Mouse (Mus musculus) neural tube, embryonic 11.5 days (tissue): ENCODE results near the gene Ankfy1. TPM values are rescaled to one million over a fixed set of nuclear protein-coding genes. Genes with fewer than 3 reads are reported as not detected.
"Not testable (repeated sequence)": the region's sequence is repeated elsewhere in the genome, so short reads cannot be mapped to it uniquely, and the experiment has no call there.

Source experiments
- ATAC-seq: fragments of 200-750 bp; cut with Nextera tagmentation; 2 replicates; pipeline ENCODE4 v1.8.0; 2017; ENCODE audit warnings: moderate number of reproducible peaks, mild to moderate bottlenecking, moderate TSS enrichment, moderate library complexity; ENCODE audit not compliant: insufficient read depth, low FRiP score, low TSS enrichment
- DNase-seq: peaks from one replicate; pipeline ENCODE4 v3.0.0-alpha.2; 2015; ENCODE audit warnings: low spot score
- H3K27ac ChIP-seq: fragments of 300-500 bp; sonication (generic); 2 replicates; pipeline ENCODE4 v1.5.1; 2014; ENCODE audit warnings: low read depth, mild to moderate bottlenecking, low read length
- H3K27me3 ChIP-seq: fragments of 300-500 bp; sonication (generic); 2 replicates; pipeline ENCODE4 v1.6.1; 2014; ENCODE audit warnings: mild to moderate bottlenecking, low read length, mixed read lengths; ENCODE audit not compliant: control insufficient read depth, insufficient read depth
- H3K36me3 ChIP-seq: fragments of 300-500 bp; sonication (generic); 2 replicates; pipeline ENCODE4 v1.6.1; 2014; ENCODE audit warnings: mild to moderate bottlenecking, low read length, moderate library complexity, mixed read lengths; ENCODE audit not compliant: control insufficient read depth, insufficient read depth
- H3K4me1 ChIP-seq: fragments of 300-500 bp; sonication (generic); 2 replicates; pipeline ENCODE4 v1.6.1; 2014; ENCODE audit warnings: low read length, mixed read lengths; ENCODE audit not compliant: control insufficient read depth, insufficient read depth
- H3K4me2 ChIP-seq: fragments of 300-500 bp; sonication (generic); 2 replicates; pipeline ENCODE4 v1.6.1; 2014; ENCODE audit warnings: low read depth, mild to moderate bottlenecking, moderate library complexity
- H3K4me3 ChIP-seq: fragments of 300-500 bp; sonication (generic); 2 replicates; pipeline ENCODE4 v1.5.1; 2014; ENCODE audit warnings: low read depth, low read length
- H3K9ac ChIP-seq: fragments of 300-500 bp; sonication (generic); 2 replicates; pipeline ENCODE4 v1.6.1; 2014; ENCODE audit warnings: mild to moderate bottlenecking, low read length
- H3K9me3 ChIP-seq: fragments of 300-500 bp; sonication (generic); 2 replicates; pipeline ENCODE4 v1.6.1; 2016; ENCODE audit warnings: low read length; ENCODE audit not compliant: control insufficient read depth
- WGBS: fragments of 180-500 bp; shearing (Covaris S2); extraction: QIAGEN DNeasy Blood & Tissue Kit; methylation state at CpG from one replicate; pipeline ENCODE4 v1.1.7; 2014; 5-methylcytosine and 5-hydroxymethylcytosine counted together
- polyA plus RNA-seq: library from polyadenylated mRNA; unstranded; fragments of >200 nt; fragmentation: Nextera tagmentation; extraction: Ambion mirVana; gene quantifications from 2 replicates; pipeline ENCODE4 v1.2.1, GENCODE M21; 2014

Gene Ankfy1
- polyA plus RNA-seq, 1 experiment from 2014 or later, result 30.2 TPM

- ATAC-seq (no peak), DNase-seq (no peak)
- no peaks in the 10 kb centered on the region for H3K27me3 ChIP-seq
- no peaks in the 10 kb centered on the region for H3K9me3 ChIP-seq
- H3K4me3 ChIP-seq, result no peak overlapping the region
- H3K9ac ChIP-seq, result no peak overlapping the region
- peaks cover 4% of the 10 kb centered on the region for H3K36me3 ChIP-seq
- no peak overlapping the region for H3K4me2 ChIP-seq
- H3K27ac ChIP-seq, result no peak overlapping the region
- 76% methylated on average over 1 of the region's 1 CpGs for whole genome bisulfite sequencing
- no peaks in the 10 kb centered on the region for H3K4me1 ChIP-seq
Observed at GRCm38 (mm10) chr11:72760781-72761180, 71.0 kb downstream of the Ankfy1 start.

DNA sequence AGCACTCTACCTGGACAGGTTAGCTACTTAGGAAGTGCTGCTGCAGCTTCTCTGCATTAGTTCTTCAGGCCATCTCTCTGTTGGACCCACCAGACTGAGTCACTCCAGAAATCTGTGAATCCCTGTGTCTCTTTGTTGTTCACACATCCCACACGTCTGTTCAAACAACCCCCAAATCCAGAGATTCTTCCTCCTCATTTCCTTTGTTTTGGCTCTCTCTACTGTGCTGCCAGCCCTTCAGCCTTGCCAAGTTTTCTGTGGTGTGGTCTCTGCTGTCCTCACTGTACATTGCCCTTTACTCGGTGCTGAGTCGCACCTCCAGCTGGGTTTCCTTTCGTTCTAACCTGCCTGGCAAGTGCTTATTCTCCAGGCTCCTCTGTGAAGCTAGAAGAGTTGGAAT, 74.5 kb downstream of the Ankfy1 start:
- no peak overlapping the region for H3K4me2 ChIP-seq
- peaks cover 9% of the 10 kb centered on the region for H3K36me3 ChIP-seq
- H3K9me3 ChIP-seq, result no peaks in the 10 kb centered on the region
- no peak overlapping the region for H3K9ac ChIP-seq
- 89% methylated on average over 4 of the region's 4 CpGs for WGBS
- ATAC-seq (no peak), DNase-seq (no peak)
- H3K4me1 ChIP-seq, result no peaks in the 10 kb centered on the region
- H3K27me3 ChIP-seq, result no peaks in the 10 kb centered on the region
- H3K27ac ChIP-seq, result no peak overlapping the region
- no peak overlapping the region for H3K4me3 ChIP-seq

- H3K4me2 ChIP-seq, result no peak overlapping the region
- no peaks in the 10 kb centered on the region for H3K27me3 ChIP-seq
- no peak overlapping the region for H3K9ac ChIP-seq
- H3K36me3 ChIP-seq, result peaks cover 7% of the 10 kb centered on the region
- DNase-seq (no peak), ATAC-seq (no peak)
- no peaks in the 10 kb centered on the region for H3K9me3 ChIP-seq
- no peak overlapping the region for H3K27ac ChIP-seq
- WGBS, result 93% methylated on average over 8 of the region's 8 CpGs
- no peaks in the 10 kb centered on the region for H3K4me1 ChIP-seq
- no peak overlapping the region for H3K4me3 ChIP-seq
Observed at GRCm38 (mm10) chr11:72767716-72768115, 77.9 kb downstream of the Ankfy1 start.

GRCm38 (mm10) chr11:72769061-72769460, 79.3 kb downstream of the Ankfy1 start:
- no peak for DNase-seq
- 95% methylated on average over 3 of the region's 3 CpGs for WGBS
- no peak for ATAC-seq
- H3K4me2 ChIP-seq, result no peak overlapping the region
- H3K27me3 ChIP-seq, result no peaks in the 10 kb centered on the region
- no peak overlapping the region for H3K4me3 ChIP-seq
- H3K4me1 ChIP-seq, result no peaks in the 10 kb centered on the region
- H3K27ac ChIP-seq, result no peak overlapping the region
- H3K36me3 ChIP-seq, result peaks cover 7% of the 10 kb centered on the region
- H3K9me3 ChIP-seq, result no peaks in the 10 kb centered on the region
- no peak overlapping the region for H3K9ac ChIP-seq

DNA sequence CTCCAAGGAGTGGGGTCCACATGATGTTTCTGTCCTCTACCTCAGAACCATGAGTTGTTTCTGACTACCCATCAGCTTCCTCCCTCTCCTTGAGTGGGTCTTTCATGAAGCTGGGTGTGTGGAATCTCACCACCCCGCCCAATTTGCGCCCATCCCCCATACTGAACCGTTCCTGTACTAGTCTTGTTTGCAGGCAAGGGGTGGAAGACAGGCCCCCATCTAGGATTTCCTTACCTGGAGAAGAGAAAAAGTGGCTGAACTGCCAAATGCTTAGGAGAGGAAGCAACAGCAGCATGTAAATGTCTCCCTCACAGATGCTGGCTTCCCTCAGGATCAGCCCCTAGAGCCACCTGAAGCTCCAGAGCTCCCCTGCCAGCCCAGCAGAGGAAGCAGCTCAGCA, 80.5 kb downstream of the Ankfy1 start:
- ATAC-seq, result no peak
- H3K36me3 ChIP-seq, result peaks cover 7% of the 10 kb centered on the region
- no peak overlapping the region for H3K4me2 ChIP-seq
- H3K4me3 ChIP-seq, result no peak overlapping the region
- no peak for DNase-seq
- no peak overlapping the region for H3K27ac ChIP-seq
- H3K9me3 ChIP-seq, result no peaks in the 10 kb centered on the region
- no peaks in the 10 kb centered on the region for H3K4me1 ChIP-seq
- H3K9ac ChIP-seq, result no peak overlapping the region
- WGBS, result 90% methylated on average over 3 of the region's 3 CpGs
- no peaks in the 10 kb centered on the region for H3K27me3 ChIP-seq

DNA sequence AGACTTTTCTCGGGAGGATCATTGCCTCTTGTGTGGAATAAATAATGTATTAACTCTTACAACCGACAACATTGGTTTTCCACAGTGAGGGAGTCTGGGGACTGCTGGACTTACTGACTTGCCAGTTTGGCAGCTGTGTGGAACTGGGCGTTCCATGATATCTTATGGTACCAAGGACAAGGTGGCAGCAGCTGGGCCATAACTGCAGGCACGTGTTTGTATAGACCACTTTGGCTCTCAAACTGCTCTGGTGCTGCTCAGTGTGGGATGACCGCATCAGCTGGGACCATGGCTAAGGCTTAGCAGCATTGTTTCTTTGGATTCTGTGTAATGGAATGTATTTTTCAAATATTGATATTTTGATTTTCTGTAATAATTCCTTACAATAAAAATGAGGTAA, 81.0 kb downstream of the Ankfy1 start:
- no peak overlapping the region for H3K9ac ChIP-seq
- 89% methylated on average over 5 of the region's 5 CpGs for WGBS
- H3K9me3 ChIP-seq, result no peaks in the 10 kb centered on the region
- H3K27ac ChIP-seq, result no peak overlapping the region
- H3K36me3 ChIP-seq, result peaks cover 7% of the 10 kb centered on the region
- no peak for ATAC-seq
- no peak overlapping the region for H3K4me2 ChIP-seq
- no peaks in the 10 kb centered on the region for H3K27me3 ChIP-seq
- no peak overlapping the region for H3K4me3 ChIP-seq
- H3K4me1 ChIP-seq, result no peaks in the 10 kb centered on the region
- no peak for DNase-seq

DNA sequence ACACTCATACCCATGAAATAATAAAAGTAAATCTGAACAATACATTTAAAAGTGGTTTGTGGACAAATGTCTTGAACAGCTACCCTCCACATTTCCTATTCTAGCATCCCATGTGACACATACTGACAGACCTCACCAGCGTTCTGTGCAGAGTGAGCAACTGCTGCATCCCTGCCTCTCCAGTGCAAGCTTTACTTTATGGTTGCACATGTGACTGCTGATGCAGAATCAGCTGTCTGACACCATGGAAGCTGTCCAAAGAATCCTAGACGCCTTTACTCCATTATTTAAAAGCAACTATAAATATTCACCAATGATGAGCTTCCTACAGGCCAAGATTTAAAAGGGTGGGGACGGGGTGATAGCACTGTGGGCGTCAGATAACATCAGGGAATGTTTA, 81.7 kb downstream of the Ankfy1 start:
- no peaks in the 10 kb centered on the region for H3K9me3 ChIP-seq
- H3K27ac ChIP-seq, result no peak overlapping the region
- ATAC-seq, result no peak
- 84% methylated on average over 4 of the region's 4 CpGs for WGBS
- H3K27me3 ChIP-seq, result no peaks in the 10 kb centered on the region
- H3K4me1 ChIP-seq, result no peaks in the 10 kb centered on the region
- no peak overlapping the region for H3K9ac ChIP-seq
- H3K36me3 ChIP-seq, result peaks cover 7% of the 10 kb centered on the region
- no peak for DNase-seq
- no peak overlapping the region for H3K4me3 ChIP-seq
- H3K4me2 ChIP-seq, result no peak overlapping the region

DNA sequence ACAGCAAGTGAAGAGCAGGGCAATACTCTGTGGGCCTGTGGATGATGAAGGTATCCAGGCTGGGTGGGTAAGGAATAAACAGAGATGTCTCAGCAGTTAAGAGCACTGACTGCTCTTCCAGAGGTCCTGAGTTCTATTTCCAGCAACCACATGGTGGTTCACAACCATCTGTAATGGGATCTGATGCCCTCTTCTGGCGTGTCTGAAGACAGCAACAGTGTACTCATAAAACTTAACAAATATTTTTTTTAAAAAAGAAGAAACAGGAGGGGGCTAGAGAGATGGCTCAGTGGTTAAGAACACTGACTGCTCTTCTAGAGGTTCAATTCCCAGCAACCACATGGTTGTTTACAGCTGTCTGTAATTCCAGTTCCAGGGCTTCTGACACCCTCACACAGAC, 82.8 kb downstream of the Ankfy1 start:
- H3K27ac ChIP-seq, H3K9me3 ChIP-seq, H3K4me2 ChIP-seq, DNase-seq, H3K4me3 ChIP-seq, H3K9ac ChIP-seq, ATAC-seq, H3K27me3 ChIP-seq, H3K36me3 ChIP-seq, H3K4me1 ChIP-seq: not testable (repeated sequence)
- 38% methylated on average over 1 of the region's 1 CpGs for WGBS

- H3K4me3 ChIP-seq, result no peak overlapping the region
- no peak overlapping the region for H3K9ac ChIP-seq
- no peak overlapping the region for H3K4me2 ChIP-seq
- ATAC-seq, result no peak
- no peaks in the 10 kb centered on the region for H3K36me3 ChIP-seq
- H3K4me1 ChIP-seq, result no peaks in the 10 kb centered on the region
- DNase-seq, result no peak
- no peaks in the 10 kb centered on the region for H3K27me3 ChIP-seq
- H3K27ac ChIP-seq, result no peak overlapping the region
- H3K9me3 ChIP-seq, result no peaks in the 10 kb centered on the region
Observed at GRCm38 (mm10) chr11:72778957-72779356, 89.2 kb downstream of the Ankfy1 start.
